Mouse (Mus musculus) olfactory bulb, adult 2 months (tissue): ENCODE measurements around the gene Vps25.

Experiments used
- CTCF ChIP-seq: fragments of 200-500 bp; IDR thresholded peaks from 2 replicates; pipeline ENCODE4 v1.5.1; 2012; ENCODE audit warnings: low read depth, mild to moderate bottlenecking, low read length, moderate library complexity; ENCODE audit not compliant: insufficient read depth
- POLR2A ChIP-seq: fragments of 200-500 bp; IDR thresholded peaks from 2 replicates; pipeline ENCODE4 v1.6.1; 2012; ENCODE audit warnings: mild to moderate bottlenecking, low read depth, low read length, moderate library complexity; ENCODE audit not compliant: insufficient read depth

DNA sequence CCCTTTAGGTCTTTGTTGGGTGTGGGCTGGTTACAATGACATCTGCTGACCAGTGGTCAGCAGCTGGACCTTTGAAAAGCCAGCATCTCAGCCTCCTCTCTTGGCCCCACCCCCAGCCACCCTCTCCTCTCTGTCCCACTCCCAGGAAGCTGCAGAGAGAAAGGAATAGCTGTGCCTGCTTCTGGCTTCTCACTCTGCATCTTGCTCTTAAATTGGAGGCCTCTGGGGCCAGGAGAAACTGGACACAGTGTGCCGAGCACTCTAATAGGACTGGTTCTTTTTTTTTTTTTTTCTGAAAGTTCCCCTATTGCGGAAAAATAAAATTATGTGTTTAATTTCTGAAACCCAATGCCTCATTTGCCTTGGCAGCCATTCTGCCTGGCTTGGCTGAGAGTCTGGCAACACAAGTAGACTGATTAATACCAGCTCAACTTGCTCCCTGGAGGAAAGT lies 23.4 kb upstream of the Vps25 start:
- TF ChIP-seq CTCF, result no peak
- TF ChIP-seq POLR2A, result no peak
